Mouse (Mus musculus) natural killer cell, adult 2 months (primary cell): Measurements from ENCODE around the gene Trak1.

Experiments used
- DNase-seq, 2 experiments: peaks; one replicate each; pipeline ENCODE4 v3.0.0; 2022; ENCODE audit warnings: low spot score in 2 of 2

The Trak1 gene

GRCm38 (mm10) chr9:121369573-121369972 is 72.3 kb downstream of the Trak1 start:
- DNase-seq, result no peak

- peak; percentile 22 to 26 for DNase-seq
Observed at GRCm38 (mm10) chr9:121371346-121371891, 74.1 kb downstream of the Trak1 start.

- peak; percentile 49 to 54 for DNase-seq
Observed at GRCm38 (mm10) chr9:121371946-121372646, 74.8 kb downstream of the Trak1 start.

- no peak for DNase-seq
Observed at GRCm38 (mm10) chr9:121373107-121373506, 75.8 kb downstream of the Trak1 start.

- DNase-seq, result no peak
Observed at GRCm38 (mm10) chr9:121373512-121373911, 76.2 kb downstream of the Trak1 start.

GRCm38 (mm10) chr9:121374076-121374863 is 77.0 kb downstream of the Trak1 start:
- peak; percentile 21 to 37 for DNase-seq

- DNase-seq, result no peak
Observed at GRCm38 (mm10) chr9:121374864-121375255, 77.6 kb downstream of the Trak1 start.

- DNase-seq, result no peak
Observed at GRCm38 (mm10) chr9:121376094-121376493, 78.8 kb downstream of the Trak1 start.

- peak; percentile 17 to 55 for DNase-seq
Observed at GRCm38 (mm10) chr9:121380310-121380920, 83.1 kb downstream of the Trak1 start.

- no peak for DNase-seq
Observed at GRCm38 (mm10) chr9:121381678-121382297, 84.5 kb downstream of the Trak1 start.

GRCm38 (mm10) chr9:121382568-121382967 is 85.3 kb downstream of the Trak1 start:
- no peak for DNase-seq

GRCm38 (mm10) chr9:121383180-121383586 is 85.9 kb downstream of the Trak1 start:
- DNase-seq, result no peak

GRCm38 (mm10) chr9:121384620-121385019 is 87.3 kb downstream of the Trak1 start:
- no peak for DNase-seq

GRCm38 (mm10) chr9:121385091-121385748 is 87.9 kb downstream of the Trak1 start:
- DNase-seq, result peak; percentile 22 to 56

GRCm38 (mm10) chr9:121385749-121386350 is 88.5 kb downstream of the Trak1 start:
- DNase-seq, result no peak

- DNase-seq, result no peak
Observed at GRCm38 (mm10) chr9:121387539-121388272, 90.4 kb downstream of the Trak1 start.

GRCm38 (mm10) chr9:121388273-121388931 is 91.1 kb downstream of the Trak1 start:
- no peak for DNase-seq

GRCm38 (mm10) chr9:121389258-121389657 is 92.0 kb downstream of the Trak1 start:
- no peak for DNase-seq

- no peak for DNase-seq
Observed at GRCm38 (mm10) chr9:121391898-121392297, 94.6 kb downstream of the Trak1 start.

GRCm38 (mm10) chr9:121392427-121392826 is 95.1 kb downstream of the Trak1 start:
- DNase-seq, result no peak
